Mouse (Mus musculus): Measurements from ENCODE around the gene Stab1.

DNA sequence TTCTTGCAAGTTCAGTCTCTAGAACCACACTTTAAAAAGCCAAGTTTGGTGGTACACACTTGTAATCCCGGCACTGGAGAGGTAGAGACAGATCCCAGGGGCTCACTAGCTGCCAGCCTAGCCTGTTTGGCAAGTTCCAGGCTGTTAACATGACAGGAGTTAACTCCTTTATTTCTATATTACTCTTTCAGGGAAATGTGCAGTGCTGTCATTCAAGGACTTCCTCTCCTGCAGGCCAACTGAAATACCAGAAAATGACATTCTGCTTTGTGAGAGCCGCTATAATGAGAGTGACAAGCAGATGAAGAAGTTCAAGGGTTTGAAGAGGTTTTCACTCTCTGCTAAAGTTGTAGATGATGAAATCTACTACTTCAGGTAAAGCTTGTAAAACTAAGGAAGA is 63.3 kb downstream of the Stab1 start:
- TF ChIP-seq CTCF (IDR thresholded peaks at IDR 0.05; ENCODE audit: extremely low read depth, insufficient read depth, low read length): no peak
- TF ChIP-seq POLR2A (IDR thresholded peaks at IDR 0.05; ENCODE audit: extremely low read depth, insufficient read depth, low read length): no peak

Data from cortical plate, adult 2 months (tissue).